Mouse (Mus musculus) thymus, adult 2 months (tissue): ENCODE data around the gene Inhbc. TPM values are rescaled to one million over a fixed set of nuclear protein-coding genes. Genes with fewer than 3 reads are reported as not detected.

Source experiments
- DNase-seq: peaks from one replicate; pipeline ENCODE4 v3.0.0; 2021
- H3K27ac ChIP-seq: fragments of 200-500 bp; 2 replicates; pipeline ENCODE4 v1.5.1; 2012; ENCODE audit warnings: low read length, control low read depth; ENCODE audit not compliant: control insufficient read depth, insufficient read depth
- H3K27me3 ChIP-seq: fragments of 200-500 bp; 2 replicates; pipeline ENCODE4 v1.6.1; 2012; ENCODE audit warnings: mild to moderate bottlenecking, low read length, moderate library complexity, mixed read lengths; ENCODE audit not compliant: control insufficient read depth, insufficient read depth
- H3K36me3 ChIP-seq: fragments of 200-500 bp; 2 replicates; pipeline ENCODE4 v1.6.1; 2012; ENCODE audit warnings: mild to moderate bottlenecking, low read length, moderate library complexity; ENCODE audit not compliant: control insufficient read depth, insufficient read depth
- H3K4me1 ChIP-seq: fragments of 200-500 bp; replicated peaks from 2 replicates; pipeline ENCODE4 v1.6.1; 2012; ENCODE audit warnings: low read length; ENCODE audit not compliant: control insufficient read depth, insufficient read depth
- H3K4me3 ChIP-seq: fragments of 200-500 bp; 2 replicates; pipeline ENCODE4 v1.5.1; 2012; ENCODE audit warnings: mild to moderate bottlenecking, low read length, control low read depth, moderate library complexity; ENCODE audit not compliant: control insufficient read depth, insufficient read depth
- CTCF ChIP-seq: fragments of 200-500 bp; IDR thresholded peaks from 2 replicates; pipeline ENCODE4 v1.5.1; 2012; ENCODE audit warnings: mild to moderate bottlenecking, control low read depth, low read length, moderate library complexity, borderline replicate concordance; ENCODE audit not compliant: control insufficient read depth, poor library complexity, insufficient read depth; ENCODE audit errors: extremely low read depth
- POLR2A ChIP-seq: fragments of 200-500 bp; IDR thresholded peaks from 2 replicates; pipeline ENCODE4 v1.6.1; 2012; ENCODE audit warnings: mild to moderate bottlenecking, low read length, control low read depth, moderate library complexity; ENCODE audit not compliant: control insufficient read depth, poor library complexity, insufficient read depth; ENCODE audit errors: extremely low read depth
- WGBS: fragments of 180-500 bp; shearing (Covaris S2); methylation state at CpG from one replicate; pipeline ENCODE4 v1.1.7; 2018; 5-methylcytosine and 5-hydroxymethylcytosine counted together
- polyA plus RNA-seq: library from polyadenylated mRNA; depleted of rRNA; stranded (reverse); fragments of >200 nt; gene quantifications from 2 replicates; pipeline ENCODE4 v1.2.3, GENCODE M21; 2012

Inhbc gene
- polyA plus RNA-seq, 1 experiment: not detected

GRCm38 (mm10) chr10:127338930-127339682 lies 31.1 kb downstream of the Inhbc start:
- WGBS: 2% methylated on average over 31 of the region's 31 CpGs
- H3K27me3 ChIP-seq: peaks cover 28% of the 10 kb centered on the region

DNA sequence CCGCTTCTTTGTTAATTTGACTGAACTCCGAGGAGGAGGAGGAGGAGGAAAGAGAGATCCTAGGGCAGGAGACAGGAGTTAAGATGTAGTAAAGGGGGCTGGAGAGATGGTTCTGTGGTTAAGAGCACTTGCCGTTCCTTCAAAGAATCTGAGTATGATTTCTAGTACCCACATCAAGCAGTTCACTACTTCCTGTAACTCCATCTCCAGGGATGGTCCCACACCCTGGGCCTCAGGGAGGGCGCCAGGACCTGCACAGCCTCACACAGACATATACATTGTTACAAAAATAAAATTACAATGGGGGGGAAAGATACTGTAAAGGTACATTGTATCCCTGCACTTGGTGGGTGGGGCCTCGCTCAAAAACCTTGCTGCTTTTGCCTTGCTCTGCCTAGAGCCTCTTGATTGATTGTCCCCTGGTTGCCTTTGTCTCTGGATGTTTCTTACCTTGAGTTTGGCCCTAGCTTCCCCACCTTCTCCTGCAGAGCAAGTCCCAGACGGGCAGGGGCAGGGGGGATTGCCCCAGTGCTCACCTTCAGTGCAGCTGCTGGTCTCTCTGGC lies 32.6 kb downstream of the Inhbc start:
- no peak for DNase-seq
- WGBS: 34% methylated on average over 6 of the region's 6 CpGs
- no peak overlapping the region for H3K4me3 ChIP-seq
- peaks cover 36% of the 10 kb centered on the region for H3K4me1 ChIP-seq
- H3K27me3 ChIP-seq: peaks cover 28% of the 10 kb centered on the region
- H3K36me3 ChIP-seq: no peaks in the 10 kb centered on the region
- TF ChIP-seq CTCF: no peak
- H3K27ac ChIP-seq: no peak overlapping the region

More at GRCm38 (mm10) chr10:127338930-127339682, 31.1 kb downstream of the Inhbc start:
- H3K27ac ChIP-seq: no peak overlapping the region
- TF ChIP-seq POLR2A: no peak
- TF ChIP-seq CTCF: peak; percentile 62; the same call in 1 of the 2 replicates
- DNase-seq: peak; percentile 88
- H3K4me3 ChIP-seq: peak overlapping the region; percentile 10; the same call in 1 of the 2 replicates
- H3K36me3 ChIP-seq: no peaks in the 10 kb centered on the region
- H3K4me1 ChIP-seq: peaks cover 36% of the 10 kb centered on the region

- no peak overlapping the region for H3K27ac ChIP-seq
- H3K4me3 ChIP-seq: no peak overlapping the region
- no peak for DNase-seq
- H3K27me3 ChIP-seq: peaks cover 25% of the 10 kb centered on the region
- TF ChIP-seq POLR2A (no peak), CTCF (no peak)
- 48% methylated on average over 5 of the region's 5 CpGs for WGBS
- H3K36me3 ChIP-seq: no peaks in the 10 kb centered on the region
- H3K4me1 ChIP-seq: peaks cover 32% of the 10 kb centered on the region
These were observed 33.3 kb downstream of the Inhbc start for GRCm38 (mm10) chr10:127336952-127337351.

DNA sequence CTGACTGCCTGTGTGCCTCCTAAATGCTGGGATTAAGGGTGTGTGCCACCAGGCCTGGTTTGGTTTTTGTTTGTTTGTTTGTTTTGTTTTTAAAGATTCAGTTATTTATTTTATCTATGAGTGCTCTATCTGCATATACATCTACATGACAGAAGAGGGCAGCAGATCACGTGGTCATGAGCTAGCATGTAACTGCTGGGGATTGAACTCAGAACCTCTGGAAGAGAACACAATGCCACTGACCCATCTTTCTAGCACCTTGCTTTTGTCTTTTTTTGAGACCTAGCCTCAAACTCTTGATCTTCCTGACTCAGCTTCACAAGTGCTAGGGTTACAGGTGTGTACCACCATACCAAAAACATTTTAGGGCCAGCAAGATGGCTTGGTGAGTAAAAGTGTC lies 35.0 kb downstream of the Inhbc start:
- TF ChIP-seq CTCF (no peak), POLR2A (no peak)
- Histone ChIP-seq H3K4me1 (peaks cover 21% of the 10 kb centered on the region), H3K36me3 (no peaks in the 10 kb centered on the region), H3K27ac (no peak overlapping the region), H3K4me3 (no peak overlapping the region), H3K27me3 (peaks cover 10% of the 10 kb centered on the region)
- WGBS: 41% methylated on average over 1 of the region's 1 CpGs
- DNase-seq: no peak

DNA sequence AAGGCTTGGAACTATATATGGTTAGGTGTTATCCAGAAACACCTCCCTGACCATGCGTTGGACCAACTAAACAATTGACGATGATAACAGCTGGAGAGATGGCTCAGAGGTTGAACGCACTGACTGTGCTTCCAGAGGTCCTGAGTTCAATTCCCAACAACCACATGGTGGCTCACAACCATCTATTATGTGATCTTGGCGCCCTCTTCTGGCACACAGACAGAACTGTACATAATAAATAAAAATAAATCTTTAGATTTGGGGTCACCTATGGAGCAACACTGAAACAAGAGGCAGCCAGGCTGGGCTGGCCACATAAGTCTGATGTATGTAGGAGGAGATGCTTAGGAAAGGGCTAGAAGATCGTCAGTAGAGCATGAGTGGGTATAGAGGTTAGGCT lies 37.1 kb downstream of the Inhbc start:
- WGBS: 67% methylated on average over 5 of the region's 5 CpGs
- TF ChIP-seq CTCF (no peak), POLR2A (no peak)
- Histone ChIP-seq H3K4me1 (peaks cover 14% of the 10 kb centered on the region), H3K36me3 (peaks cover 9% of the 10 kb centered on the region), H3K4me3 (no peak overlapping the region), H3K27ac (no peak overlapping the region), H3K27me3 (no peaks in the 10 kb centered on the region)
- peak; percentile 30 for DNase-seq

DNA sequence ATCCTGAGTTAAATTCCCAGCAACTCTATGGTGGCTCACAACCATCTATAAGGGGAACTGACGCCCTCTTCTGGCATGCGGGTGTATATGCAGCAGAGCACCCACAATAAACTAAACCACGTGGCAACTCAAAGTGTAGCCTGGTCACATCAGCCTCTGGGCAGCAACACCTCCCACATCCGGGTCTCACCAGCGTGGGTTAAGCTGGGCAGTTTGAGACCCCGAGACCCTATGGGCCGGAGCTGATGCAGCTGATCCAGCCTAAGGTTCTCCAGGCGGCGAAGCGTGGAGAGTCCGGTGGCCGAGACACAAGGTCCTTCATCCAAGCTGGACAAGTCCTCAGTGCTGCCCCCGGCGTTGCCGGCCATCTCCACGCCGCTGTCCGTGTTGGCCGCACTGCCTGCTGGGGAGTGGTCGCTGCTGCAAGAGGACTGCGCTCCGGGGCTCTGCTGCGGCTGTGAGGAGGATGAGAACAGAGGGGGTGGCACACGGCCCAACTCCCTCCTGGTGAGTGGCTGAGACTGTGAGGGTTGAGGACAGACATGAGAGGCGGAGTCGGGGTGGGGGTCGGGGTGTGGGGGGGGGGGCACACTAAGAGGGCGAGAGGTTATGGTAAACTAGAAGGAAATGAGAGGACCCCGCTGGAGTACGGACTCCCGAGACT lies 37.9 kb downstream of the Inhbc start:
- no peak for TF ChIP-seq CTCF
- no peak for TF ChIP-seq POLR2A
- WGBS: 55% methylated on average over 31 of the region's 31 CpGs

More for the DNA sequence above, 37.9 kb downstream of the Inhbc start:
- H3K4me1 ChIP-seq: peaks cover 7% of the 10 kb centered on the region
- H3K36me3 ChIP-seq: peaks cover 17% of the 10 kb centered on the region
- H3K27me3 ChIP-seq: no peaks in the 10 kb centered on the region
- no peak overlapping the region for H3K4me3 ChIP-seq
- DNase-seq: no peak
- no peak overlapping the region for H3K27ac ChIP-seq
